Mouse (Mus musculus): ENCODE measurements around the gene Kidins220. TPM values are rescaled to one million over a fixed set of nuclear protein-coding genes. Genes with fewer than 3 reads are reported as not detected.

Kidins220 gene
- polyA plus RNA-seq, 1 experiment: 7.2 TPM

- no peaks in the 10 kb centered on the region for H3K9me3 ChIP-seq
- no peaks in the 10 kb centered on the region for H3K27me3 ChIP-seq (replicated peaks)
- H3K4me3 ChIP-seq (replicated peaks): no peak overlapping the region
- H3K36me3 ChIP-seq (replicated peaks; ENCODE audit: low read length): peaks cover 87% of the 10 kb centered on the region
- H3K4me1 ChIP-seq: peaks cover 28% of the 10 kb centered on the region
- TF ChIP-seq FLI1 (IDR thresholded peaks at IDR 0.05; ENCODE audit: low read length) (no peak), GATA1 (IDR thresholded peaks at IDR 0.05; ENCODE audit: borderline replicate concordance, low read length) (no peak)
These were observed 10.5 kb downstream of the Kidins220 start for GRCm38 (mm10) chr12:24985226-24985625.

GRCm38 (mm10) chr12:24995350-24995749 lies 20.6 kb downstream of the Kidins220 start:
- no peak overlapping the region for H3K4me3 ChIP-seq (replicated peaks)
- no peaks in the 10 kb centered on the region for H3K9me3 ChIP-seq
- no peaks in the 10 kb centered on the region for H3K27me3 ChIP-seq (replicated peaks)
- peaks cover 6% of the 10 kb centered on the region; the same call in 1 of the 2 replicates for H3K4me1 ChIP-seq
- no peak for TF ChIP-seq FLI1 (IDR thresholded peaks at IDR 0.05; ENCODE audit: low read length)
- no peak for TF ChIP-seq GATA1 (IDR thresholded peaks at IDR 0.05; ENCODE audit: borderline replicate concordance, low read length)
- peaks cover 97% of the 10 kb centered on the region for H3K36me3 ChIP-seq (replicated peaks; ENCODE audit: low read length)

GRCm38 (mm10) chr12:25005350-25005749 lies 30.6 kb downstream of the Kidins220 start:
- TF ChIP-seq GATA1 (IDR thresholded peaks at IDR 0.05; ENCODE audit: borderline replicate concordance, low read length) (no peak), FLI1 (IDR thresholded peaks at IDR 0.05; ENCODE audit: low read length) (no peak)
- Histone ChIP-seq H3K4me3 (replicated peaks) (no peak overlapping the region), H3K36me3 (replicated peaks; ENCODE audit: low read length) (peaks cover 95% of the 10 kb centered on the region)

GRCm38 (mm10) chr12:25009957-25010356 lies 35.2 kb downstream of the Kidins220 start:
- Histone ChIP-seq H3K4me3 (replicated peaks) (no peak overlapping the region), H3K4me1 (peaks cover 14% of the 10 kb centered on the region), H3K27me3 (replicated peaks) (no peaks in the 10 kb centered on the region), H3K9me3 (no peaks in the 10 kb centered on the region), H3K36me3 (replicated peaks; ENCODE audit: low read length) (peaks cover 95% of the 10 kb centered on the region)
- TF ChIP-seq GATA1 (IDR thresholded peaks at IDR 0.05; ENCODE audit: borderline replicate concordance, low read length): no peak

More at GRCm38 (mm10) chr12:25005350-25005749, 30.6 kb downstream of the Kidins220 start:
- Histone ChIP-seq H3K27me3 (replicated peaks) (no peaks in the 10 kb centered on the region), H3K4me1 (no peaks in the 10 kb centered on the region), H3K9me3 (no peaks in the 10 kb centered on the region)

DNA sequence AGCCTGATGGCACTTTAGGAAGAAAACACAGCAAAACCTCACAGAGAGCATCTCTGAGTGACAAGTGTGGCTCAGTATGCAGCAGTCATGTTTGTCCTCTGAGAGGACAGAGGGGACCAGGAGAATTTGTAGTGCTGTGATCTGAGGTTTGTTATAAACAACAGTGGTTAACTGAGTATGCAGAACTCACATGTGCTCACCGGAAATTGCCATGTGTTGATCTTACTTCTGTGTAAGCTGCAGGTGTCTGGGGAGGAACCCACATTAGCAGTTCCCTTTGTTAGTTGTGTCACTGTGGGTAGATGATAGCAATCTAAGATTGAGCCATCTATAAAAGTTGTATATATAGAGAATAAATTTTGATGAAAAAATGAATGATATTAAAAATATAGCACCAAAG lies 35.7 kb downstream of the Kidins220 start:
- no peaks in the 10 kb centered on the region for H3K9me3 ChIP-seq
- no peak for TF ChIP-seq GATA1 (IDR thresholded peaks at IDR 0.05; ENCODE audit: borderline replicate concordance, low read length)
- no peak for TF ChIP-seq FLI1 (IDR thresholded peaks at IDR 0.05; ENCODE audit: low read length)
- H3K36me3 ChIP-seq (replicated peaks; ENCODE audit: low read length): peaks cover 95% of the 10 kb centered on the region
- peaks cover 14% of the 10 kb centered on the region for H3K4me1 ChIP-seq
- no peaks in the 10 kb centered on the region for H3K27me3 ChIP-seq (replicated peaks)
- no peak overlapping the region for H3K4me3 ChIP-seq (replicated peaks)

GRCm38 (mm10) chr12:25011733-25012367 lies 37.1 kb downstream of the Kidins220 start:
- H3K27me3 ChIP-seq (replicated peaks): no peaks in the 10 kb centered on the region
- no peaks in the 10 kb centered on the region for H3K9me3 ChIP-seq
- H3K4me3 ChIP-seq (replicated peaks): no peak overlapping the region
- H3K4me1 ChIP-seq: peaks cover 14% of the 10 kb centered on the region
- TF ChIP-seq GATA1 (IDR thresholded peaks at IDR 0.05; ENCODE audit: borderline replicate concordance, low read length): no peak
- no peak for TF ChIP-seq FLI1 (IDR thresholded peaks at IDR 0.05; ENCODE audit: low read length)
- H3K36me3 ChIP-seq (replicated peaks; ENCODE audit: low read length): peaks cover 96% of the 10 kb centered on the region

DNA sequence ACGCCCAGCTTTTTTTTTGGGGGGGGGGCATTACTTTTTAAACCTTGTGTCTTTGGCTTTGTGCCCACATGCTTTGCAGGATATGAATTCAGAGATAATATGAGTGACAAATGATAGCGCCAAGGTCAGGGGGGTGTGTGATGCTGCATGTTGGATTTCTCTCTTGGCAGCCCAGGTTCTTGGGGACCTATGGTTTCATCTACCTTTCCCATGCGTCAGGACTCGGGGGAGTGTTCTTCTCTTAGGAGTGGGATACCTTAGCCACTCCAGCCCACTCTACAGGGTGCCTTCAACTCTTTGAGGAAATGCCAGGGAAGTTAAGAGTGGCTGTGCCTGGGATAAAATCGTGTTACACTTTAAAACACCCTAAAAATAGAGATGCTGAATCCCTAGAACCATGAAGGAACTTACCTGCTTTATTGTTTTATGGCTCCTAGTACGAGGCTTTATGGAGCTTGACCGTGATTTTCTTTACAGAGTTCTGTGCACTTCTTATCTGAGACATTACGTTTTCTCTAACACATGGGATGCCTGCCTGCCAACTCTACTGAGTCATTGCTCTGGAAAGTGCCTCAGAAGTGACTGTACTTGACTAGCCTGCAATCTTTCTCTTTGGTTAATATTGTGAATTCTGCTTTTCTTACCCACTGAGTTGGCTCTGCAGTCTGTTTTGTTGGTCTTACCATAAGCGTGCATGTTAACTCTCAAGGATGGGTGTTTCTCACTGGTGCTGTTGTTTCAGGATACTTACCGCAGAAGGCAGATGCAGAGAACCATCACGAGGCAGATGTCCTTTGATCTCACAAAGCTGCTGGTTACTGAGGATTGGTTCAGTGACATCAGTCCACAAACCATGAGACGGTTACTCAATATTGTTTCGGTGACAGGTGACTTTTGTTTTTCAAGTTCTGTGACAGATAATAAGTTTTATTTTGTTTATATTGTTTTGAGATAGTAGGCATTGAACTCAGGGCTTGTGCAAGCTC lies 38.1 kb downstream of the Kidins220 start:
- TF ChIP-seq GATA1 (IDR thresholded peaks at IDR 0.05; ENCODE audit: borderline replicate concordance, low read length) (no peak), FLI1 (IDR thresholded peaks at IDR 0.05; ENCODE audit: low read length) (no peak)
- H3K4me1 ChIP-seq: peaks cover 14% of the 10 kb centered on the region
- H3K36me3 ChIP-seq (replicated peaks; ENCODE audit: low read length): peaks cover 97% of the 10 kb centered on the region
- no peaks in the 10 kb centered on the region for H3K9me3 ChIP-seq
- H3K27me3 ChIP-seq (replicated peaks): no peaks in the 10 kb centered on the region
- no peak overlapping the region for H3K4me3 ChIP-seq (replicated peaks)

DNA sequence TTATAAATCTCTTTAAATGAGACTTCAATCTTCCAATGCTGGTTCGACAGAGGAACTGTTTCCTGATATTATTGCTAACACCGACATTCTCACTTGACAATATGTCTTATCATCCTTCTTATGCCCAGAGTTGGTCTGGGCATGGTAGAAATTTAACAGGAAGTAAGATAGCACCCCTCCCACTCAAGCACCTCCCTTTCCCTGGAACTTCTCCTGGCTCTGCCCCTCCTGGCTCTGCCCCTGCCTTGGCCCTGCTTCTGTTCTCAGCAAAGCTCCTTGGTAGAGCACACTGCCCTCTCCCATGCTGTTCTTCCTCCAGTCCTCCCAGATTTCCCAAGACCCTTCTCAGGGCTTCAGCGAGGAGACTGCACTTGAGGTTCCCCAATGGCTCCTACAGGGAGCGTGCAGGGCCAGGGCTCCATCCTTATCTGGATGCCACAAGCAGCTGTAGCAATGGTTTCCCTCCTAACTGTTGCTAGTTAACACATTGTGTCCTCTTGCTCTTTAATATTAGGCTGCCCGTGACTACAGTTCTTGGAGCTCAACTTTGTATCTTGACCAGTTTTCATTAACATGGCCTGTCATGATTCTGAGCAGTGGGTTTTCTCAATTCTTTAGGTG lies 39.7 kb downstream of the Kidins220 start:
- Histone ChIP-seq H3K36me3 (replicated peaks; ENCODE audit: low read length) (peaks cover 98% of the 10 kb centered on the region), H3K9me3 (no peaks in the 10 kb centered on the region), H3K4me3 (replicated peaks) (no peak overlapping the region), H3K4me1 (peaks cover 14% of the 10 kb centered on the region), H3K27me3 (replicated peaks) (no peaks in the 10 kb centered on the region)
- TF ChIP-seq FLI1 (IDR thresholded peaks at IDR 0.05; ENCODE audit: low read length) (no peak), GATA1 (IDR thresholded peaks at IDR 0.05; ENCODE audit: borderline replicate concordance, low read length) (no peak)

GRCm38 (mm10) chr12:25014938-25015337 lies 40.2 kb downstream of the Kidins220 start:
- Histone ChIP-seq H3K4me1 (peaks cover 14% of the 10 kb centered on the region), H3K36me3 (replicated peaks; ENCODE audit: low read length) (peaks cover 96% of the 10 kb centered on the region), H3K4me3 (replicated peaks) (no peak overlapping the region), H3K9me3 (no peaks in the 10 kb centered on the region), H3K27me3 (replicated peaks) (no peaks in the 10 kb centered on the region)
- TF ChIP-seq FLI1 (IDR thresholded peaks at IDR 0.05; ENCODE audit: low read length): no peak
- TF ChIP-seq GATA1 (IDR thresholded peaks at IDR 0.05; ENCODE audit: borderline replicate concordance, low read length): no peak

Data from megakaryocyte, embryonic 14.5 days (primary cell).